Mouse (Mus musculus) intestine, embryonic 16.5 days (tissue): ENCODE results near the gene Klhl10. TPM values are rescaled to one million over a fixed set of nuclear protein-coding genes. Genes with fewer than 3 reads are reported as not detected.

ENCODE experiments used
- ATAC-seq: fragments of 200-750 bp; cut with Nextera tagmentation; 2 replicates; pipeline ENCODE4 v1.8.0; 2017; ENCODE audit warnings: moderate TSS enrichment, moderate library complexity
- H3K27ac ChIP-seq: fragments of 300-500 bp; sonication (generic); 2 replicates; pipeline ENCODE4 v1.5.1; 2014; ENCODE audit warnings: mild to moderate bottlenecking, low read length
- H3K27me3 ChIP-seq: fragments of 300-500 bp; sonication (generic); replicated peaks from 2 replicates; pipeline ENCODE4 v1.6.1; 2014; ENCODE audit warnings: low read length, control low read depth, mixed read lengths; ENCODE audit not compliant: control insufficient read depth, insufficient read depth
- H3K36me3 ChIP-seq: fragments of 300-500 bp; sonication (generic); 2 replicates; pipeline ENCODE4 v1.6.1; 2014; ENCODE audit warnings: low read length, control low read depth; ENCODE audit not compliant: control insufficient read depth, insufficient read depth
- H3K4me1 ChIP-seq: fragments of 300-500 bp; sonication (generic); 2 replicates; pipeline ENCODE4 v1.6.1; 2014; ENCODE audit warnings: low read length, control low read depth, mixed read lengths; ENCODE audit not compliant: control insufficient read depth, insufficient read depth
- H3K4me2 ChIP-seq: fragments of 300-500 bp; sonication (generic); 2 replicates; pipeline ENCODE4 v1.6.1; 2014; ENCODE audit warnings: low read depth, low read length, control low read depth
- H3K4me3 ChIP-seq: fragments of 300-500 bp; sonication (generic); 2 replicates; pipeline ENCODE4 v1.5.1; 2014; ENCODE audit warnings: mild to moderate bottlenecking, low read length
- H3K9ac ChIP-seq: fragments of 300-500 bp; sonication (generic); 2 replicates; pipeline ENCODE4 v1.6.1; 2014; ENCODE audit warnings: low read depth, low read length
- H3K9me3 ChIP-seq: fragments of 300-500 bp; sonication (generic); 2 replicates; pipeline ENCODE4 v1.6.1; 2016; ENCODE audit warnings: low read length, control low read depth; ENCODE audit not compliant: control insufficient read depth
- WGBS: fragments of 180-500 bp; shearing (Covaris S2); extraction: QIAGEN DNeasy Blood & Tissue Kit; methylation state at CpG from one replicate; pipeline ENCODE4 v1.1.7; 2014; 5-methylcytosine and 5-hydroxymethylcytosine counted together
- polyA plus RNA-seq: library from polyadenylated mRNA; unstranded; fragments of >200 nt; fragmentation: Nextera tagmentation; extraction: Ambion mirVana; gene quantifications from 2 replicates; pipeline ENCODE4 v1.2.1, GENCODE M21; 2015

Klhl10 gene
- polyA plus RNA-seq, 1 experiment from 2014 or later: 0.39 TPM

- no peaks in the 10 kb centered on the region for H3K27me3 ChIP-seq
- H3K9me3 ChIP-seq: no peaks in the 10 kb centered on the region
- peak within 1 kb of the TSS; percentile 66; the same call in 1 of the 2 replicates for H3K27ac ChIP-seq
- H3K9ac ChIP-seq: peak within 1 kb of the TSS; percentile 95
- peak within 1 kb of the TSS; percentile 98 for H3K4me3 ChIP-seq
- WGBS: under 1% methylated on average over 83 of the region's 83 CpGs
- H3K4me2 ChIP-seq: peak within 1 kb of the TSS; percentile 92
- H3K4me1 ChIP-seq: peaks cover 9% of the 10 kb centered on the region; the same call in 1 of the 2 replicates
- H3K36me3 ChIP-seq: no peaks in the 10 kb centered on the region
- peak; percentile 94 for ATAC-seq
Measured at GRCm38 (mm10) chr11:100472197-100472934, 30.6 kb downstream of the Klhl10 start, which contains the start of gene Klhl11. TSS of gene Klhl11 (minus strand) at chr11:100472741.

- no peak overlapping the region for H3K9ac ChIP-seq
- H3K27ac ChIP-seq: no peak overlapping the region
- 35% methylated on average over 5 of the region's 5 CpGs for WGBS
- H3K4me1 ChIP-seq: peaks cover 9% of the 10 kb centered on the region; the same call in 1 of the 2 replicates
- peak overlapping the region; percentile 98 for H3K4me3 ChIP-seq
- no peaks in the 10 kb centered on the region for H3K36me3 ChIP-seq
- peak overlapping the region; percentile 14; the same call in 1 of the 2 replicates for H3K4me2 ChIP-seq
- no peaks in the 10 kb centered on the region for H3K9me3 ChIP-seq
- ATAC-seq: peak; percentile 39
- no peaks in the 10 kb centered on the region for H3K27me3 ChIP-seq
Measured at GRCm38 (mm10) chr11:100472935-100473295, 31.2 kb downstream of the Klhl10 start.

- no peak overlapping the region for H3K4me2 ChIP-seq
- H3K36me3 ChIP-seq: peaks cover 18% of the 10 kb centered on the region
- no peak for ATAC-seq
- H3K4me1 ChIP-seq: no peaks in the 10 kb centered on the region
- no peak overlapping the region for H3K4me3 ChIP-seq
- no peaks in the 10 kb centered on the region for H3K9me3 ChIP-seq
- no peaks in the 10 kb centered on the region for H3K27me3 ChIP-seq
- H3K9ac ChIP-seq: no peak overlapping the region
- no peak overlapping the region for H3K27ac ChIP-seq
- 88% methylated on average over 5 of the region's 5 CpGs for WGBS
Measured at GRCm38 (mm10) chr11:100476281-100476680, 34.6 kb downstream of the Klhl10 start.

- H3K36me3 ChIP-seq: peaks cover 28% of the 10 kb centered on the region
- ATAC-seq: no peak
Measured at GRCm38 (mm10) chr11:100479152-100479551, 37.4 kb downstream of the Klhl10 start.

GRCm38 (mm10) chr11:100484461-100484860, 42.7 kb downstream of the Klhl10 start:
- H3K36me3 ChIP-seq: peaks cover 28% of the 10 kb centered on the region
- H3K27me3 ChIP-seq: no peaks in the 10 kb centered on the region
- H3K27ac ChIP-seq: no peak overlapping the region
- H3K4me3 ChIP-seq: no peak overlapping the region
- H3K9me3 ChIP-seq: no peaks in the 10 kb centered on the region
- no peak for ATAC-seq
- H3K9ac ChIP-seq: no peak overlapping the region
- H3K4me1 ChIP-seq: no peaks in the 10 kb centered on the region
- no peak overlapping the region for H3K4me2 ChIP-seq
- WGBS: 94% methylated on average over 3 of the region's 3 CpGs

More at GRCm38 (mm10) chr11:100479152-100479551, 37.4 kb downstream of the Klhl10 start:
- 56% methylated on average over 7 of the region's 7 CpGs for WGBS
- Histone ChIP-seq H3K4me3 (no peak overlapping the region), H3K27me3 (no peaks in the 10 kb centered on the region), H3K4me1 (no peaks in the 10 kb centered on the region), H3K4me2 (no peak overlapping the region), H3K27ac (no peak overlapping the region), H3K9me3 (no peaks in the 10 kb centered on the region), H3K9ac (no peak overlapping the region)

GRCm38 (mm10) chr11:100485801-100486538, 44.3 kb downstream of the Klhl10 start:
- H3K4me3 ChIP-seq: no peak overlapping the region
- H3K4me1 ChIP-seq: no peaks in the 10 kb centered on the region
- H3K9ac ChIP-seq: no peak overlapping the region
- H3K9me3 ChIP-seq: no peaks in the 10 kb centered on the region
- no peaks in the 10 kb centered on the region for H3K27me3 ChIP-seq
- WGBS: 86% methylated on average over 8 of the region's 8 CpGs
- H3K36me3 ChIP-seq: peaks cover 22% of the 10 kb centered on the region
- no peak for ATAC-seq
- H3K4me2 ChIP-seq: no peak overlapping the region
- H3K27ac ChIP-seq: no peak overlapping the region

GRCm38 (mm10) chr11:100490951-100491350, 49.2 kb downstream of the Klhl10 start:
- H3K27ac ChIP-seq: no peak overlapping the region
- H3K4me1 ChIP-seq: no peaks in the 10 kb centered on the region
- H3K4me3 ChIP-seq: no peak overlapping the region
- no peak overlapping the region for H3K9ac ChIP-seq
- WGBS: 86% methylated on average over 6 of the region's 6 CpGs
- H3K9me3 ChIP-seq: no peaks in the 10 kb centered on the region
- H3K36me3 ChIP-seq: peaks cover 26% of the 10 kb centered on the region
- H3K27me3 ChIP-seq: no peaks in the 10 kb centered on the region
- ATAC-seq: no peak
- H3K4me2 ChIP-seq: no peak overlapping the region

- H3K9me3 ChIP-seq: no peaks in the 10 kb centered on the region
- H3K27ac ChIP-seq: no peak overlapping the region
- H3K27me3 ChIP-seq: no peaks in the 10 kb centered on the region
- no peak overlapping the region for H3K4me3 ChIP-seq
- peaks cover 44% of the 10 kb centered on the region for H3K36me3 ChIP-seq
- H3K4me1 ChIP-seq: no peaks in the 10 kb centered on the region
- 91% methylated on average over 12 of the region's 12 CpGs for WGBS
- H3K4me2 ChIP-seq: no peak overlapping the region
- ATAC-seq: no peak
- no peak overlapping the region for H3K9ac ChIP-seq
Measured at GRCm38 (mm10) chr11:100493771-100494170, 52.1 kb downstream of the Klhl10 start.

- Histone ChIP-seq H3K9me3 (no peaks in the 10 kb centered on the region), H3K9ac (no peak overlapping the region), H3K4me1 (no peaks in the 10 kb centered on the region), H3K4me2 (no peak overlapping the region), H3K36me3 (peaks cover 35% of the 10 kb centered on the region), H3K4me3 (no peak overlapping the region), H3K27ac (no peak overlapping the region), H3K27me3 (no peaks in the 10 kb centered on the region)
- no peak for ATAC-seq
- WGBS: 85% methylated on average over 3 of the region's 3 CpGs
Measured at GRCm38 (mm10) chr11:100500241-100500640, 58.5 kb downstream of the Klhl10 start.
